Mouse (Mus musculus) adrenal gland (tissue): ENCODE measurements around the gene Tut4.

Experiments
- intact Hi-C: fragments of 180-260 bp; cut with DNase I; formaldehyde crosslinking; loops from one replicate; pipeline ENCODE4 v1.15.1; 2025
- long read RNA-seq, 2 experiments: library from polyadenylated mRNA; unstranded; transcript quantifications; one replicate each; pipeline ENCODE4 v2.0.0; 2020; ENCODE audit warnings: borderline replicate concordance in 1 of 2; ENCODE audit not compliant: insufficient replicate concordance in 1 of 2

Gene Tut4
- long read RNA-seq, experiment 1, partial matches to known transcripts = 4 of 6 reads
- long read RNA-seq, experiment 1, other reads (novel, unspliced or antisense) = 2 of 6 reads
- long read RNA-seq, experiment 2, partial matches to known transcripts = 2 of 5 reads
- long read RNA-seq, experiment 2, other reads (novel, unspliced or antisense) = 2 of 5 reads

GRCm38 (mm10) chr4:108459231-108460155, at the start of gene Tut4:
Tut4 (plus strand) TSS chr4:108459426.
- intact Hi-C loops = loop anchor here (5.0 kb wide), 2 partner anchors 72 to 117 kb away; no protein-coding TSS in a partner anchor

GRCm38 (mm10) chr4:108424587-108424986, 34.6 kb upstream of the Tut4 start:
- intact Hi-C loops = no loop called here

GRCm38 (mm10) chr4:108427719-108428340, 31.4 kb upstream of the Tut4 start:
- intact Hi-C loops = no loop called here

GRCm38 (mm10) chr4:108428341-108428721, 30.9 kb upstream of the Tut4 start:
- intact Hi-C loops = no loop called here

- intact Hi-C loops = no loop called here
These were observed 28.3 kb upstream of the Tut4 start for GRCm38 (mm10) chr4:108430656-108431560.

GRCm38 (mm10) chr4:108431561-108431936, 27.7 kb upstream of the Tut4 start:
- intact Hi-C loops = no loop called here

- intact Hi-C loops = no loop called here
These were observed 25.9 kb upstream of the Tut4 start for GRCm38 (mm10) chr4:108433341-108433740.

- intact Hi-C loops = no loop called here
These were observed 25.0 kb upstream of the Tut4 start for GRCm38 (mm10) chr4:108434221-108434620.

- intact Hi-C loops = no loop called here
These were observed 24.4 kb upstream of the Tut4 start for GRCm38 (mm10) chr4:108434781-108435180.

GRCm38 (mm10) chr4:108435646-108436045, 23.6 kb upstream of the Tut4 start:
- intact Hi-C loops = no loop called here

GRCm38 (mm10) chr4:108436225-108436624, 23.0 kb upstream of the Tut4 start:
- intact Hi-C loops = no loop called here

- intact Hi-C loops = no loop called here
These were observed 21.0 kb upstream of the Tut4 start for GRCm38 (mm10) chr4:108438082-108438840.

- intact Hi-C loops = no loop called here
These were observed 11.1 kb upstream of the Tut4 start for GRCm38 (mm10) chr4:108448091-108448490.

GRCm38 (mm10) chr4:108456028-108456427, 3.2 kb upstream of the Tut4 start:
- intact Hi-C loops = loop anchor here (5.0 kb wide), 2 partner anchors 69 to 114 kb away; no protein-coding TSS in a partner anchor

GRCm38 (mm10) chr4:108458201-108458741, 955 bp upstream of the Tut4 start:
- intact Hi-C loops = loop anchor here (5.0 kb wide), 2 partner anchors 71 to 116 kb away; no protein-coding TSS in a partner anchor

- intact Hi-C loops = no loop called here
These were observed 1.1 kb downstream of the Tut4 start for GRCm38 (mm10) chr4:108460156-108460923.

- intact Hi-C loops = no loop called here
These were observed 2.2 kb downstream of the Tut4 start for GRCm38 (mm10) chr4:108461262-108461903.

GRCm38 (mm10) chr4:108473586-108473985, 14.4 kb downstream of the Tut4 start:
- intact Hi-C loops = no loop called here

GRCm38 (mm10) chr4:108482776-108483175, 23.6 kb downstream of the Tut4 start:
- intact Hi-C loops = no loop called here
